Mouse (Mus musculus): ENCODE measurements around the gene Rcc1.

- TF ChIP-seq CTCF (IDR thresholded peaks at IDR 0.05; ENCODE audit: low read depth): no peak
- TF ChIP-seq EP300 (IDR thresholded peaks at IDR 0.05; ENCODE audit: low read depth): no peak
Observed at GRCm38 (mm10) chr4:132398045-132398774, 44.8 kb upstream of the Rcc1 start.
